Mouse (Mus musculus) limb, embryonic 10.5 days (tissue): Measurements from ENCODE around the gene Slc37a3. TPM values are rescaled to one million over a fixed set of nuclear protein-coding genes. Genes with fewer than 3 reads are reported as not detected.
"Not testable (repeated sequence)": the region's sequence is repeated elsewhere in the genome, so short reads cannot be mapped to it uniquely, and the experiment has no call there.

ENCODE experiments used
- DNase-seq: peaks from one replicate; pipeline ENCODE4 v3.0.0-alpha.2; 2017; ENCODE audit warnings: low spot score
- H3K27ac ChIP-seq: fragments of 300-500 bp; sonication (generic); 2 replicates; pipeline ENCODE4 v1.5.1; 2016; ENCODE audit warnings: mild to moderate bottlenecking
- H3K27me3 ChIP-seq: fragments of 300-500 bp; sonication (generic); 2 replicates; pipeline ENCODE4 v1.6.1; 2016; ENCODE audit warnings: low read depth, mild to moderate bottlenecking; ENCODE audit not compliant: poor library complexity, severe bottlenecking
- H3K36me3 ChIP-seq: fragments of 300-500 bp; sonication (generic); 2 replicates; pipeline ENCODE4 v1.6.1; 2016; ENCODE audit warnings: mild to moderate bottlenecking, moderate library complexity
- H3K4me1 ChIP-seq: fragments of 300-500 bp; sonication (generic); 2 replicates; pipeline ENCODE4 v1.6.1; 2016
- H3K4me3 ChIP-seq: fragments of 300-500 bp; sonication (generic); 2 replicates; pipeline ENCODE4 v1.5.1; 2016; ENCODE audit warnings: mild to moderate bottlenecking, moderate library complexity
- H3K9me3 ChIP-seq: fragments of 300-500 bp; sonication (generic); replicated peaks from 2 replicates; pipeline ENCODE4 v1.6.1; 2016; ENCODE audit warnings: mild to moderate bottlenecking
- WGBS: fragments of 180-500 bp; shearing (Covaris S2); methylation state at CpG from one replicate; pipeline ENCODE4 v1.1.7; 2016; 5-methylcytosine and 5-hydroxymethylcytosine counted together
- polyA plus RNA-seq: library from polyadenylated mRNA; unstranded; fragments of >200 nt; fragmentation: Nextera tagmentation; extraction: Ambion mirVana; gene quantifications from 2 replicates; pipeline ENCODE4 v1.2.1, GENCODE M21; 2016

The Slc37a3 gene
- polyA plus RNA-seq, 1 experiment from 2014 or later: 48.9 TPM

DNA sequence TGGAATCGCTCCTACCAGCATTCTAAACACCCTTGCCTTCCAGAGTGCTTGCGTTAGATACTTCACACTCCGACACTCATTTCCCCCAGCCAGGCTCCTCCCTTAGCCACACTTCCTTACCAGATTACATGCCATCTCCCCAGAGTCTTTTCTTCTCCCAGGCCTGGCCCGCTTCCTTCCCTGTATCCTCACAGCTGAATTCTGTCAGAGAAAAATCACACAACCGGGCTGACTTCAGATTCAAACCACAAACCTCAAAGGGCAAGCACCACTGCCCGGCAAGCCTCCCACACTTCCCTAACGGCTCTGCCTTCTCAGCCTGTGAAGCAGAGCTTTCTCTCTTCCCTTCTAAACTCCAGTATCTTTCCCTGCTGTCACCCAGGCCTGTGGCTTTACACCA is 4.7 kb downstream of the Slc37a3 start:
- no peak for DNase-seq
- Histone ChIP-seq H3K27me3 (no peaks in the 10 kb centered on the region), H3K36me3 (peaks cover 20% of the 10 kb centered on the region), H3K4me1 (peaks cover 27% of the 10 kb centered on the region), H3K9me3 (no peaks in the 10 kb centered on the region), H3K4me3 (no peak overlapping the region), H3K27ac (no peak overlapping the region)
- WGBS: 56% methylated on average over 7 of the region's 7 CpGs

DNA sequence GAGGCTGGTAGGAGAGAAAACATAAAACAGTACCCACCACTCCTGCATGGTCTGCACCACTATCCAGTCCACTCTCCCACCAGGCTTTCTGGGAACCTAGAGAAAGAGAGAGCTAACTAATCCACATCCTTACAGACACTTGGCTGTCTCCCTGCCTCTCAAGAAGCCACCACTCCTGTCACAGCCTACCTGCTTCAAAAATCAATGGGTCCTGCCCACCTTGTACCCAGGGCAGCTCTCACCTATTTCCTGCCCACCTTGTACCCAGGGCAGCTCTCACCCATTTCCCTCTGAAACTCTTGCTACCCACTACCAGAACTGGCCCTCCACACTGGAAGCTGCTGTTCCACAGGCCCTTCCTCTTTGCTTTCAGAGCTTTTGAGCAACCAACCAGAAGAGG is 5.4 kb downstream of the Slc37a3 start:
- peaks cover 27% of the 10 kb centered on the region for H3K4me1 ChIP-seq
- DNase-seq: no peak
- H3K27ac ChIP-seq: no peak overlapping the region
- H3K9me3 ChIP-seq: no peaks in the 10 kb centered on the region
- no peak overlapping the region for H3K4me3 ChIP-seq
- H3K36me3 ChIP-seq: peaks cover 25% of the 10 kb centered on the region
- H3K27me3 ChIP-seq: no peaks in the 10 kb centered on the region

DNA sequence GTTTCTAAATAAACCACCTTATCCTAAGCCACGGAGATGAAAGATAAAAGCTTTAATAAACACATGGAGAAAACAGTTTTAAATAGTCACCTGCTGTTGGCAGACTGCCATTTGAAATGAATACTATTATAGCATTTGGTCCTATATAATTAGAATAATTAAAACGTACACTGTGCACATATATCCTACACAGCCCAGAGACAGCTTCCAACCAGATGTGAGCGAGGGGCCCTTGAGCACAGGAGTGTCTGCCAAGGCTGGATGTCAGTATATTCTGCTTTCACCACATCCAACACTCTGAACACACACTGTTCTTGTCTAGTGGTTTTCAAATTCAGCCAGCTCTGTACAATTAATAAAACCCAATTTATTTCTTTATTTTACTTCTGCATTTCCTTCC is 7.8 kb downstream of the Slc37a3 start:
- Histone ChIP-seq H3K36me3 (peaks cover 40% of the 10 kb centered on the region), H3K4me3 (no peak overlapping the region), H3K27ac (no peak overlapping the region), H3K4me1 (peaks cover 15% of the 10 kb centered on the region), H3K9me3 (no peaks in the 10 kb centered on the region), H3K27me3 (no peaks in the 10 kb centered on the region)
- 90% methylated on average over 3 of the region's 3 CpGs for WGBS
- DNase-seq: no peak

DNA sequence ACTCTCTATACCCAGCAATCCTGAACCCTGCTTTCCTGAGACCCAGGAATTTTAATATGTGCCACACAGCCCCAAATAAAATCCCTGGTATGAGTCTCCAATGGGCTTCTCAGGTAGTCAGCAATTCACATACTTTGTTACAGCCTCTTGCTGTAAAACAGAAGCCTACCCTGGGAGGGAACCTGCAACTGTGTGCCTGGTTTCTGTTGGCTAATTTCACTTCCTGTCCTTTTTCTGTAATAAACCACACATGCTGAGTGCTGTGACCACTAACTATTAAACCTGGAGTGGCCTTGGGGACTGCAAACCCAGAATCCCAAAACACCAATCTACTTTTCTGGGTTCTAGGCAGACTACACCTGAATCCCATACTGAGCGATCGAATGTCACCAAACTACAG is 14.8 kb downstream of the Slc37a3 start:
- 99% methylated on average over 2 of the region's 2 CpGs for WGBS

DNA sequence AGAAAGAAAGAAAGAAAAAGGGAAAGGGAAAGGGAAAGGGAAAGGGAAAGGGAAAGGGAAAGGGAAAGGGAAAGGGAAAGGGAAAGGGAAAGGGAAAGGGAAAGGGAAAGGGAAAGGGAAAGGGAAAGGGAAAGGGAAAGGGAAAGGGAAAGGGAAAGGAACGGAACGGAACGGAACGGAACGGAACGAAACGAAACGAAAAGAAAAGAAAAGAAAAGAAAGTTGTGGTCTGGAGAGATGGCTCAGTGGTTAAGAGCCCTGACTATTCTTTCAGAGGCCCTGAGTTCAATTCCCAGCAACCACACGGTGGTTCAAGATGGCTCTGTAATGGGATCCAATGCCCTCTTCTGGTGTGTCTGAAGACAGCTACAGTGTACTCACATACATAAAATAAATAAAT is 18.3 kb downstream of the Slc37a3 start:
- not testable (repeated sequence) for H3K4me3 ChIP-seq, DNase-seq, H3K27ac ChIP-seq, H3K27me3 ChIP-seq, H3K4me1 ChIP-seq, H3K9me3 ChIP-seq
- H3K36me3 ChIP-seq: peaks cover 76% of the 10 kb centered on the region
- WGBS: 97% methylated on average over 9 of the region's 9 CpGs

More for the DNA sequence above, 14.8 kb downstream of the Slc37a3 start:
- H3K9me3 ChIP-seq: no peaks in the 10 kb centered on the region
- no peaks in the 10 kb centered on the region for H3K27me3 ChIP-seq
- no peak for DNase-seq
- no peak overlapping the region for H3K27ac ChIP-seq
- H3K4me3 ChIP-seq: no peak overlapping the region
- peaks cover 71% of the 10 kb centered on the region for H3K36me3 ChIP-seq
- H3K4me1 ChIP-seq: peaks cover 5% of the 10 kb centered on the region; the same call in 1 of the 2 replicates

DNA sequence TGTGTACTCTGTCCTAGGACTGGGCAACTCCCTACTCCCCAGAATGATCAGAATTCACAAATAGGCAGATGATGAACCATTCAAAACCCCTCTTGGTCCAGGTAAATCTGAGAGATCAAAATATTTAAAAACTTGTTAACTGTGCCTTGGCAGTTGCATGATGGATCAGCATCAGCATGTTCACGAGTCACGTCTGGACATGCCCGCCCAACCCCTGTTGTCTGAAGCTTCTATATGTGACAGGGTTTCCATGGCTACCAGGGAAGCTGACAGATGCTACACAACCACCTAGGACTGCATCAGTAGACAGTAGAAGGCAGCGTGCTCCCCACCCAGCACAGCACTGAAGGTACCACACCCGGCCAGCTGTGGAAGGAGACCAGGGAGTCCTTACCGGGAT is 28.5 kb downstream of the Slc37a3 start:
- Histone ChIP-seq H3K27me3 (no peaks in the 10 kb centered on the region), H3K27ac (peak overlapping the region; percentile 85), H3K36me3 (peaks cover 72% of the 10 kb centered on the region), H3K4me3 (no peak overlapping the region), H3K9me3 (no peaks in the 10 kb centered on the region), H3K4me1 (peaks cover 39% of the 10 kb centered on the region)
- no peak for DNase-seq
- WGBS: 76% methylated on average over 6 of the region's 6 CpGs

DNA sequence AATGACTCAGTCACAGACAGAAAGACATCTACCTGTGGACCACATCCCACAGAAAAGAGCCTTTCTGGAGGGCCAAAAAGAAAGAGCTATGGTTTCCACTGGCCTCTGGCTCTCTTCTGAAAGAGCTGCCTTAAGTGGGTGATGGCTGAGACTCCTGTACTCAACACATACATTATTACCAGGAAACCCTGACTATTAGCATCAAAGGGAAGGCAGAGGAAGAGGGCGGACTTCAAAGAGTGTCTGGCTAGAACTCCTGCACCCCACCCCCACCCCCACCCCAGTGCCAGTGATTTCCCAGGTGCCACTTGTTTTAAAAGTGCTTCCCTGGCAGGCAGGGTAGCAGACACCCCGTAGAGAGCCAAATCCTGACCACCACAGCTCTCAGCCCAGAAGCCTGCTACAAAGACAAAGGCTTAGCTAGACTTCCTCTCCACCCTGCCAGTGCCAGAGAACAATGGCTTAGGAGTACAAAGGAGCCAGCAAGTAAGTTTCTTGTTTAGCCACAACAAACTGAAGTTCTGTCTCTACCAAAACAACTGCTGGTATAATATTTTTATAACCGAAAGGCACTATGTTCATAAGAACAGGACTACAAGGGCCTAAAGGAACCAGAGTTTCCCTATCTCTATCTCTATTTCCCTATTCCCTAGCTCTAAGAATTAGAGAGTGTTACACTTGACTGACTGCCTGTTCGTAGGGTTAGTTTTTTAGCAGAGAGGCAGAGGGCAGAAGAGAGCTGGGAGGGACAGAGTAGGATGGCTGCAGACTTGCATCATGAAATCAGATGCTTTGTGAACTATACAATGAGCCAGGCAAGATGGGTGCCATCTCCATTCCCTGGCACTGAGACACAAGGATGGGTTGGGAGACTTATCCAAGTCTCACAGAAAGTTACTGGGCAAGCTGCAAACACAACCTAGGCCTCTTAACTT is 29.3 kb downstream of the Slc37a3 start:
- Histone ChIP-seq H3K36me3 (peaks cover 72% of the 10 kb centered on the region), H3K4me3 (no peak overlapping the region), H3K9me3 (no peaks in the 10 kb centered on the region), H3K27ac (peak overlapping the region; percentile 85), H3K4me1 (peaks cover 39% of the 10 kb centered on the region), H3K27me3 (no peaks in the 10 kb centered on the region)
- DNase-seq: peak; percentile 49
- 24% methylated on average over 4 of the region's 4 CpGs for WGBS

DNA sequence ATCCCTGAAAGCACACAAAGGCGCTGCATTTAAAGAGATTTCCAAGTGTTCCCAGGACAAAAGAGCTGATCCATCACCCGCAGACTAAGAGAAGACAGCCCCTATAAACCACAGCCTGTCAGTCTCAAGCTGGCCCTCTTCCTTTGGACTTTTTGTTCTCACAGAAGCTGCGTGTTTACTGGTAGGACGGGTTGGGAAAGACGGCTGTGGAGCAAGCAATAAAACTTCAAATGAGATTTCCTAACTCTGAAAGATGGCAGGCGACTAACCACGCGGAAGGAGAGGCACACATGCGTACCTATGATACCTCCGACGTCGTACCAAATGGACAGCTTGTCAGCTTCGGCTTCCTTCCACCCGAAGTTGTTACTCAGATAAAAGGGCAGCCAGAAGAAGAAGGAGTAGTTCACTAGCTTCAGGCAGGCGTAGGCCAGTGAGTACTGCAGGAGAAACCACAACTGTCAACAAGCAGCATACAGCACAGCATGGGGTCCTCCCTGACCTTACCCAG is 30.4 kb downstream of the Slc37a3 start:
- H3K36me3 ChIP-seq: peaks cover 73% of the 10 kb centered on the region
- H3K4me1 ChIP-seq: peaks cover 39% of the 10 kb centered on the region
- WGBS: 9% methylated on average over 15 of the region's 15 CpGs
- DNase-seq: peak; percentile 33
- H3K27me3 ChIP-seq: no peaks in the 10 kb centered on the region
- no peaks in the 10 kb centered on the region for H3K9me3 ChIP-seq
- peak overlapping the region; percentile 85 for H3K27ac ChIP-seq
- no peak overlapping the region for H3K4me3 ChIP-seq

DNA sequence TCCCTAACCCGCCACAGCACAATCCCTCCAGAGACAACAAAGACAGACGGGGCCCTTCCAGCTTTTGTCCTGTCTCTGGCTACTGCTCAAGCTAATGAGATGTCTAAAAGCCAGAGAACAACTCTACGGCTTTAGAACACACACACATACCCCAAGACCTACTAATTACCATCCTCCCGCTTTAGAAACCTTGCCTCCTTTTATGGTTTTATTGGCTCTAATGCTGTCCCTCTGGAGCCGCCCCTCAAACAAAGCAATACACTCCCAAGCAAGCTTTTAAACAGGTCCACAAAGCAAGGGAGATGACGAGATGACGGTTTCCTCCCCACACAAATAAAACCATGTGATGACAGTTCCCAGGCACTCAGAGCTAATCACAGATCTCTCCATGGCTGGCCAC is 32.0 kb downstream of the Slc37a3 start:
- H3K4me1 ChIP-seq: peaks cover 39% of the 10 kb centered on the region
- no peaks in the 10 kb centered on the region for H3K27me3 ChIP-seq
- no peak overlapping the region for H3K4me3 ChIP-seq
- H3K27ac ChIP-seq: no peak overlapping the region
- DNase-seq: no peak
- no peaks in the 10 kb centered on the region for H3K9me3 ChIP-seq
- 26% methylated on average over 7 of the region's 7 CpGs for WGBS
- peaks cover 68% of the 10 kb centered on the region for H3K36me3 ChIP-seq

DNA sequence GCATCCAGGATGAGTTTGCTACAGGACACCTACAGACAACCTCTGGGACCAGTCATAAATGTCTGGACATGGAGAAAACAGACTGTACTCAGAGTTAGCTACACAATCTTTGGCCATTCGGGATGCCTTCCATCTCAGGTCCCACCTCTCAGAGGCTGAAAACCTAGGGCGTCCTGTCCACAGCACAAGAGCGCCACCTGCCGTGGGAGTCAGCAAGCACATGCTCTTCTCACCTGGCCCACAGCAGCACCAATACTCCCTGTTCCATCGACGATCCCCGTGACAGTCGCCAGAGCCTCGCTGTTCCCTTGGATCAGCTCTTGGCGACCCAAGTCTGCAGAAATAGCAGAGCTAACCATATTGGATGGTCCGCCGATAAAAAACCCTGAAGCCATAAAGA is 33.5 kb downstream of the Slc37a3 start:
- H3K4me3 ChIP-seq: no peak overlapping the region
- H3K36me3 ChIP-seq: peaks cover 65% of the 10 kb centered on the region
- peaks cover 37% of the 10 kb centered on the region for H3K4me1 ChIP-seq
- H3K27me3 ChIP-seq: no peaks in the 10 kb centered on the region
- DNase-seq: peak; percentile 93
- 27% methylated on average over 12 of the region's 12 CpGs for WGBS
- no peaks in the 10 kb centered on the region for H3K9me3 ChIP-seq
- no peak overlapping the region for H3K27ac ChIP-seq

DNA sequence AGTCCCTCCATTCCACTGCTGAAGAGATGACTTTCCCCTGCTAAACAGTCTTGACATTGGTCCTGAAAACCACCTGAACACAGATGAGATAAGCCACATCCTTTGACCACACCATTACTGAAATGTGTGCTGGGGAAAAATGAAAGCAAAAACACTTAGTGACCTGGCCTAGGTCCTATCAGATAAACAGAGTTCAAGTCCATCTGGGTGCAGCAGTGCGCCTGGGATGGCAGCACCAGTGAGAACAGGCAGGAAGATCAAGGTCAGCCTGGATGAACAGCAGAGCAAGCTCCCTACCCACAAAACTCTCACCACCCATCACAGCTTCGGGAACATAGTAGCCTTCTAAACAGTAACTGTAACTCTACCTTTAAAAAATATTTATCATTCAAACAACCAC is 35.7 kb downstream of the Slc37a3 start:
- peaks cover 17% of the 10 kb centered on the region for H3K4me1 ChIP-seq
- no peak overlapping the region for H3K4me3 ChIP-seq
- peaks cover 81% of the 10 kb centered on the region for H3K36me3 ChIP-seq
- DNase-seq: no peak
- no peak overlapping the region for H3K27ac ChIP-seq
- H3K27me3 ChIP-seq: no peaks in the 10 kb centered on the region
- no peaks in the 10 kb centered on the region for H3K9me3 ChIP-seq
- WGBS: 87% methylated on average over 2 of the region's 2 CpGs

DNA sequence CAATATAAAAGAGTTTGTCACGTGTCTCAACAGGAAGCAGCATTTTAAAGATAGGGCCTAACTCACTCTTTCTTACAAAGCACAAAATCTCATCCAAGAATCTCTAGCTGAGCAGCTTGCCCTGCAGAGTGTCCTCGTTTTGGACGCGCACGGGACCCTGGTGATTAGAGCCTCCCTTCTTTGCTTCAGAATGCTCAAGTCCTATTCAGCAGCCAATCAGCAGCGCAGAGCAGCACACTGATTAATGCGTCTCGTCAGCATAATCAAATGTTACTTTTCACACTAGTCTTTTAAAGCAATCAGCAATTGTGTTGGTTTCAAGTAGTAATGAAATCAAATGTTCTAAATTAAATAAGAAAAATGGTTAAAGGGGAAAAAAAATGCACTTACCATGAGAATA is 39.1 kb downstream of the Slc37a3 start:
- Histone ChIP-seq H3K4me1 (no peaks in the 10 kb centered on the region), H3K36me3 (peaks cover 82% of the 10 kb centered on the region), H3K9me3 (no peaks in the 10 kb centered on the region), H3K27ac (no peak overlapping the region), H3K27me3 (no peaks in the 10 kb centered on the region), H3K4me3 (no peak overlapping the region)
- DNase-seq: no peak
- WGBS: 95% methylated on average over 8 of the region's 8 CpGs

DNA sequence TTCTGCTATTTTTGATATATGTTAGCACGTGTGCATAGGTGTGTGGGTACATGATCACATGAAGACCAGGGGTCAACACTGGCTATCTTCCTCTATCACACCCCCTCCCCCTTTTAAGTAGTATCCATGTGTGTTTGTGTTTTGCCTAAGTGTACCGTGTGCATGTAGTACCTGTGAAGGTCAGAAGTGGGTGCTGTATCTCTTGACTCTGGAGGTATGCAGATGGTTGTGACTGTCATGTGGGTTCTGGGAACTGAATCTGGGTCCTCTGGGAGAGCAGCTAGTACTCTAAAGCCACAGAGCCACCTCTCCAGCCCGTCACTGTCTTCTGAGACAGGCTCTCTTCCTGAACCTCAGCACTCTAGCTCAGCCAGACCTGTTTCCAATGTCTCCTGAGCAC is 42.6 kb downstream of the Slc37a3 start:
- Histone ChIP-seq H3K4me1 (no peaks in the 10 kb centered on the region), H3K27me3 (no peaks in the 10 kb centered on the region)

More for the DNA sequence above, 42.6 kb downstream of the Slc37a3 start:
- no peak for DNase-seq
- Histone ChIP-seq H3K4me3 (no peak overlapping the region), H3K27ac (no peak overlapping the region), H3K9me3 (no peaks in the 10 kb centered on the region), H3K36me3 (peaks cover 65% of the 10 kb centered on the region)
- WGBS: 96% methylated on average over 3 of the region's 3 CpGs
